Mouse (Mus musculus) monocyte, adult 2 months (primary cell): ENCODE measurements around the gene Il12b.
A peak's percentile ranks its signal among the peaks of the same experiment; 100 is the strongest.

Experiments used
- DNase-seq, 2 experiments: peaks; one replicate each; pipeline ENCODE4 v3.0.0; 2022; ENCODE audit warnings: low spot score in 2 of 2, low read depth in 1 of 2

Gene Il12b

GRCm38 (mm10) chr11:44399763-44400162 is at the start of gene Il12b:
Gene Il12b (plus strand): TSS chr11:44400063.
- DNase-seq: no peak

GRCm38 (mm10) chr11:44354860-44355470 is 44.9 kb upstream of the Il12b start:
- no peak for DNase-seq

GRCm38 (mm10) chr11:44356171-44356570 is 43.7 kb upstream of the Il12b start:
- no peak for DNase-seq

- DNase-seq: no peak
These were observed 35.3 kb upstream of the Il12b start for GRCm38 (mm10) chr11:44364536-44364935.

GRCm38 (mm10) chr11:44367711-44368110 is 32.2 kb upstream of the Il12b start:
- DNase-seq: no peak

- DNase-seq: no peak
These were observed 27.0 kb upstream of the Il12b start for GRCm38 (mm10) chr11:44372856-44373255.

GRCm38 (mm10) chr11:44377879-44378278 is 22.0 kb upstream of the Il12b start:
- no peak for DNase-seq

- DNase-seq: no peak
These were observed 19.3 kb upstream of the Il12b start for GRCm38 (mm10) chr11:44380432-44381051.

- DNase-seq: no peak
These were observed 17.7 kb upstream of the Il12b start for GRCm38 (mm10) chr11:44382200-44382599.

GRCm38 (mm10) chr11:44387031-44387430 is 12.8 kb upstream of the Il12b start:
- no peak for DNase-seq

GRCm38 (mm10) chr11:44389993-44390701 is 9.7 kb upstream of the Il12b start:
- no peak for DNase-seq

- no peak for DNase-seq
These were observed 6.6 kb upstream of the Il12b start for GRCm38 (mm10) chr11:44393101-44393810.

GRCm38 (mm10) chr11:44395401-44395800 is 4.5 kb upstream of the Il12b start:
- no peak for DNase-seq

- DNase-seq: no peak
These were observed 2.3 kb upstream of the Il12b start for GRCm38 (mm10) chr11:44397551-44397950.

- DNase-seq: no peak
These were observed 1.5 kb upstream of the Il12b start for GRCm38 (mm10) chr11:44398356-44398755.

GRCm38 (mm10) chr11:44398782-44399225 is 1.1 kb upstream of the Il12b start:
- peak in 1 of 2 experiments; percentile 62 for DNase-seq

GRCm38 (mm10) chr11:44401635-44402548 is 2.0 kb downstream of the Il12b start:
- no peak for DNase-seq

- DNase-seq: no peak
These were observed 5.2 kb downstream of the Il12b start for GRCm38 (mm10) chr11:44405113-44405512.

- DNase-seq: no peak
These were observed 6.1 kb downstream of the Il12b start for GRCm38 (mm10) chr11:44405961-44406360.

GRCm38 (mm10) chr11:44406457-44406856 is 6.6 kb downstream of the Il12b start:
- no peak for DNase-seq

GRCm38 (mm10) chr11:44408626-44409025 is 8.8 kb downstream of the Il12b start:
- DNase-seq: no peak
